Mouse (Mus musculus) G1E-ER4 (cell line): ENCODE measurements around the gene Prc1. TPM values are rescaled to one million over a fixed set of nuclear protein-coding genes. Genes with fewer than 3 reads are reported as not detected.

Experiments
- GATA1 ChIP-seq: IDR thresholded peaks from one replicate; pipeline ENCODE4 v1.8.0; 2012; ENCODE audit warnings: low read length, inconsistent platforms
- polyA plus RNA-seq: library from polyadenylated mRNA; stranded (reverse); fragments of >175 nt; gene quantifications from 2 replicates; pipeline ENCODE4 v1.2.3, GENCODE M21; 2012

Prc1 gene
- polyA plus RNA-seq, 1 experiment, result 18.3 TPM

DNA sequence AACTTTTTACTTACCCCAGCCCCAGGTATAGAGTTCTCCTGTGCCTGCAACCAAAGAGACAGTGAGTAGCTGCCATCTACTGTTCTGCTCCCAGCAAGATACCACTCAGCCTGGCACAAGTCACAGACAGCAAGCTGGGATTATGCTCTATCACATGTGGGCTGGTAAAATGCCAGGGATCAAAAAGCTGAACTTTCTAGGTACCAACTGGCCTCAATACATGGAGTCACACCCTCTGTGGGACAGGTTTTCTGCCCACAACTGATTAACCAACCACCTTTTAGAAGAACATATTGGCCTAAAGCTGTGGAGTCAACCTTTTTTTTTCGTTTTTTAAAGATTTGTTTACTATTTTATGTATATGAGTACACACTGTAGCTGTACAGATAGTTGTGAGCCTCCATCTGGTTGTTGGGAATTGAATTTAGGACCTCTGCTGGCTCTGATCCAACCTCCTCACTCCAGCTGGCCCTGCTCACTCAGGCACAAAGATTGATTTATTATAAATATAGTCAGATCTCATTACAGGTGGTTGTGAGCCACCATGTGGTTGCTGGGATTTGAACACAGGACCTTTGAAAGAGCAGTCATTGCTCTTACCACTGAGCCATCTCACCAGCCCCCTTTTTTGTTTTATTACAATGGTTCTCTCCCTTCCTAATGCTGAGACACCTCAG lies 23.3 kb downstream of the Prc1 start:
- TF ChIP-seq GATA1, result no peak

DNA sequence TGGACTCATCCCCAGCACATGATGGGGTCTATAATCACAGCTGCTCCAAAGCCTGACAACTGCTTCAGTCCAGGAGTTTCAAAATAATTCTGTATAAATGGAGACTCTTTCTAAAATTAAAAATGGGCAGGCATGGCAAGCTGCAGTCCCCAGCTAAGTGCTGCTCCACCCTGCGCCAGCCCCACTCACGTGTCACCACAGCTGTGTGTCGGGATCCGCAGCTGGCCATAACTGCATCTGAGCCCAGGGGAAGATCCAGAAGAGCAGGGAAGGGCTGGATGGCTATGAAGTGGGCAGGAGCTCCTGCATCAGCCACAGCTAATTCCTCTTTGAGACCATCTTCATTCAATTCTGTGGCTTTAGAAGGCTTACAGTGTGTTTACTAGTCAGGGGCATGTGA lies 24.4 kb downstream of the Prc1 start:
- TF ChIP-seq GATA1, result no peak

DNA sequence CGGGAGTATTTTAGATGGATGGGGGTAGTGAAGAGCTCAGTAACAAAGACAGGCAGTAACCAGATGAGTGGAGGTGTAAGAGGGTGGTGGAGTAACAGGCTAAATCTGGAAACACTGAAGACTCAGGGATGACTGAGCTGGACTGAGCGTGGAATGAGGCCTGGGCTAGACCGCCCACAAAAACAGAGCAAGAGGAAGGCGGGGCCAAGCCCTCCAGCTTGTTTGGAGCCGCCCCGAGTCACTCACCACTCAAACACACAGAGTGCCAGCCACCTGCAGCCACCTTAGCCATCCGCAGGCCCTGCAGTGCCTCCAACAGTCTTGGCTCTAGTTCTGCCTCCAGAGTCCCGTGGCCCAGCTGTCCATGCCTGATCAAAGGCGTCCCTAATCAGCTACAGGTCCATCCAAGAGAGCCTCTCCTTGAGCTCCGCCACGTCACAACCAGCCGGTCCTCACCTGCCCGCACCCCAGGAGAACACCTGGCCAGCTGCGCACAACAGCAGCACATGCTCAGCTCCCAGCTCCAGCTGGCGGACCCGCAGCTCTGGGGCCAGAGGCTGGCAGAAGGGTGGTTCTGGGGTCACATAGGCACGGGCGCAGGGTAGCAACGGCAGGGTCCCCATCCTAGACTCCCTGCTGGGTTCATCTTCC lies 25.7 kb downstream of the Prc1 start:
- no peak for TF ChIP-seq GATA1

DNA sequence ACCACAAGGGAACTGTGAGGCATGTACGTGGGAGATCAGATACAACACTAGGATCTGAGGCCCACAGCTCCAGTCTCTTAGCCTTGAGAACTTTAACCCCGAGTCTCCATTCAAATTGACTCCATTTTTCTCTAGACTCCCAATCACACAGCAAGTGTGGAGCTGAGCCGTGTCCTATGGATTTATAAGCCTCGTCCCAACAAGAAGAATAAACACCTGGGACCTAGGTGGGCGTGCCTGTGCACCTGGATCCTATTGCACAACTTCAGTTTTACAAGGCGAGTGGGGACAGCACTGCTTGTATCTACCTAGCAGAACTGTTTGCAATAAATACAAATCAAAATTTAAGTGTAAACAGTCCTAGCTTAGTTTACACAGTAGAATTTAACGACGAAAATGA lies 29.1 kb downstream of the Prc1 start:
- TF ChIP-seq GATA1, result no peak

DNA sequence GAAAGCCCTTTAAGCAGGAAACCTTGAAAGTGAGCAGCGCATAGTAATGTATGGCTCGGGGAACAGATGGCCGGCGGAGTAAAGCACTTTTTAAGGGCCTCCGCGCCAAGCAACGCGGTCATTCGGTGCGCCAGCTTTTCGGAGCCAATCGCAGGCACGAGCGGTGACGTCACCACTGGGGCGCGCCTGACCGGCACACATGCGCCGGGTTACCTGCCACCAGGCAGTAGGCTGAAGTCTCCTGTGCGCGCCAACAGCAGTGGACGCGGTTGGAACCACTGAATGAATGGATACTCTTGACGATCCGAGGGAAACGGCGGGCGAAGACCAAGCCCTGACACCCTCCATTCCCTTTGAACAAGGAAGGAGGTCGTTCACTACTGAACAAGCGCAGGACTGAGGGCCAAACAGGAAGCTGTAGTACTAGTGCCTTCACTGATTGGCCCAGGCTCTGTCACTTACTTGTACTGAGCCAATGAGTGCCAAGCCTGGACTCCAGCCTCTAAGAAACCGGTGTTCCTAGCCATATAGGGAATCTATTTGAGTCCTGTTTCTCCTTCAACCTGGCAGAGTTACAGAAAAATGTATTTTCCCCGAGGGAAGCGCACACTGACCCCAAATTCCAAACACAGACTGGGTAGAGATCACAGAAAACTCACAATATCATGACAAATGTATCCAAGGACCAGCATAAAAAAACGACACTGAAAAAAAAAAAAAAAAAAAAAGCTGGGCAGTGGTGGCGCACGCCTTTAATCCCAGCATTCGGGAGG lies 30.0 kb downstream of the Prc1 start, which contains the start of gene Rccd1:
Gene Rccd1, minus strand, starts transcription at position 412 of the 773 bp plus-strand sequence.
- no peak for TF ChIP-seq GATA1

DNA sequence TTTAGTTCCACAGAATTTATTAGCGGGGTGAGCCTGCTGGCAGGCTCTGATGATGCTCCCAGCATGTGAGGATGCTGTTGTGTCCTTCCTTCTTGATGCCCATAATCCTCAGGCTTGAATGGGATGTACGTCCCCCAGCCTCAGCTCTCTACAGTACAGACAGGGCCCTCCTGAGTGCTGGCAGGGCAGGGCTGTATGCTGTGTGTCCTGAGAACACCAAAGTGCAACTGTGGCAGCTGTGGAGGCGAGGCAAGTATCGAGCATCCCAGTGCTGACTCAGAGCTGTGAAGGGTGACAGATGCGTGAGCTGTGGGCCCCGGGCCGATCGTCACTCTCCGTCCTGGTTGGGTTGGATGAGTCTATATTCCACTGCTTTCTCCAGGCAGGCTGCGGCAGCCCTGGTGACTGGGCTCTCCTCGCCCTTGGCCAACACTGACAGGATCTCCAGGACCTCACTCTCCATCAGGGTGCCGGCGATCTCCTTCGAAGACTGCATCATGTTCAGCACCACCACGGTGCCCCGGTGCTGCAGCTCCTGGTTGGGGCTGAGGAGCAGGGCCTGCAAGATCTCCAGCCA lies 31.1 kb downstream of the Prc1 start:
- TF ChIP-seq GATA1, result no peak

DNA sequence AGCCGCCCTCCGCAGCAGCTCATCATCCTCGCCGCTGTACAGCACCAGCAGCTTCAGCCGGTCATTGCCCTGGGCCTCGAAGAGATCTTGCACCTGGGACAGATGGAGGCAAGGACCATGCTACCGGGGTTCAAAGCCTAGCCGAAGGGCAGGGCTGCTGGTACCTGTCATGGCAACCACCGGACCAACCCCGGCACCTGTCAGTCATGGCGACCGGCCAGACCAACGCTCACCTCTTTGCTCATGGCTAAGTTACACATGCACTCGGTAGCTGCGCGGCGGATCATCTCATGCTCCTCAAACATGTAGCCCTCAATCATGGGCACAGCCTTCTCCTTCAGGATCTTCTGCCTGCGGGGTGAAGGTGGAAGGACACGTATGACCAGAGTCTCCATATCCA lies 31.8 kb downstream of the Prc1 start:
- no peak for TF ChIP-seq GATA1

DNA sequence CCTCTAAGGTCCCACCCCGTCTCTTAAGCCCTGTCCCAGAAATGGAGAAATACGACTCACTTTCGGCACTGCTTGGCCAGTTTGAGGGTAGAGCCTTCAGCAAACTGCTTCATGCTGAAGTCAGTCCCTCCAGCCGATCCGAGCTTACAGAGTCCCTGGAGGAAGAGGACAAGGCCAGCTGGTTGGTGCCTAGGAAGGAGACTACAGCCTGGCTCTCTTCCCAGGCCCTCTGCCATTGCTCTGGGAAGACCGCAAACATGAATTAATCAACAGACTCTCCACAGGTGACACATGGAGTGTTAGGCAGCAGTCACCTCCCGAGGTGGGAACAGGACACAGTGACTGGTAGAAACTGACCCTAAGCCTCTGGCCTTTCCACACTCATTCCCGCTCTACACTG lies 36.0 kb downstream of the Prc1 start:
- TF ChIP-seq GATA1, result no peak

DNA sequence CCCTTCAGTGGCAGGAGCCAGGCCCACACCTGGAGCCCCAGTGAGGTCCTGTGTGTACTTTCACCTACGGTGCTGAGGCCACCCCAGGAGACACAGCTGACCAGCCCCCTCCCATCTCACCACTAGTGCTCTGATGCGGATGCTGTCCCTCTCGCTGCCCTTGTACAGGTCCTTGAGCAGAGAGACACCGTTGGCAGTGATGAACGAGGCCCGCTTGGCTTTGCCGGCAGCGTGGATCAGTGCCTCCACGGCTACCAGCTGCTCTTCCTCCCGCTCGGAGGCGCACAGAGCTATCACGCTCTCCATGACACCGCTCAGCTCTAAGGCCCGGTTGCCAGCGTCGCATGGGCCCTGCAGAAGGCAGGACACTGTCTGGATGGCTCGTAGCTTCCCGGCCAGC lies 37.2 kb downstream of the Prc1 start:
- TF ChIP-seq GATA1, result no peak

DNA sequence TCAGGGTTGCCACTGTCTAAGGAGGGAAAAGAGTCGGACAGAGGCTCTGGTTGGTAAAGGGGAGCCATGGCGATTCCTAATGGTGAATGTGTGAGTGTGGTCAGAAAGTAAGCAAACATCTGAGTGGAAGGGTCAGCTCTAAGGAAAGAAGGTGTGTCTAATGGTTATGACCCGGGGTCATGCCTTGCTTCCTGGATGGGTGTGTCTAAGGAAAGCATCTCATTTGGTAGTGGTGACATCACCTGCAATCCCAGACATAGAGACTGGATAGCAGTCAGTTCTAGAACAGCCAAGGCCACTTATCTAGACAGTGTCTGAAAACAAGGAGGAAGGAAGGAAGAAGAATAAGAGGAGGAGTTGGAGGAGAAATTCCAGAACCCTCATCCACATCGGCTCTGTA lies 40.6 kb downstream of the Prc1 start:
- TF ChIP-seq GATA1, result no peak

DNA sequence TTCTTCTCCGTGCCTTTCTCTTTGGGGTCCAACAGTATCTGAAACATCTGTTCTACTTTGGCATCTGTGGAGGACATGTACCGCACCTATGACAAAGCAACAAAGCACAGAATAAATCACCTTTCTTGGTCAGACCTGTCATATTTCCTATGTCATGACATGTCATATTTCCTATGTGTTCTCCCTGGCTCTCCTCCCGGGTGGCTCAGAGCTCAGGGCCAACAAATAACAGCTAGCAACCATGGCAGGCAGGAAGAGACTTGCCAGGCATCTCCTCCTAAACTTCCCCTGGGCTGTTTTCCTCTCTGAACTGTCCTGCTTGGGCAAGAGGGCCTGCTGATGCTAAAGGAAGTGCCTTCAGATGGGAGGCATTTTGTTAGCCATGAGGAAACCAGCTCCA lies 42.7 kb downstream of the Prc1 start:
- TF ChIP-seq GATA1, result no peak

DNA sequence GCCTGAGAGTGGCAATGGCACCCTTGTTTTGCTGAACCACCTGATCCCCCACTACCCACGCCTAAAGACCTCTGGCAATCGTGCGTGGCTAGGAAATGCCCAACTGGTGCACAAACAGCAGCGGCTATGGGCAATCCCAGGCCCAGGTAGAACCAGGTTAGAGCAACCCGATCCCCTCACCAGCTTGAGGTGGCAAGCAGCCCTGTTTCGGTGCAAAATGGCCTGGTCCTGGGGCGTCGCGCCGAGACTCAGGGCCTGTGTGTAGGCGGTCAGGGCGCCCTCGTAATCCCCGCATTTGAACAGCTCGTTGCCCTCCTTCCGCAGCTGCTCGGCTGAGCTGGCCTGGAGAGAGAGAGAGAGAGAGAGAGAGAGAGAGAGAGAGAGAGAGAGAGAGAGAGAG lies 45.1 kb downstream of the Prc1 start:
- no peak for TF ChIP-seq GATA1

DNA sequence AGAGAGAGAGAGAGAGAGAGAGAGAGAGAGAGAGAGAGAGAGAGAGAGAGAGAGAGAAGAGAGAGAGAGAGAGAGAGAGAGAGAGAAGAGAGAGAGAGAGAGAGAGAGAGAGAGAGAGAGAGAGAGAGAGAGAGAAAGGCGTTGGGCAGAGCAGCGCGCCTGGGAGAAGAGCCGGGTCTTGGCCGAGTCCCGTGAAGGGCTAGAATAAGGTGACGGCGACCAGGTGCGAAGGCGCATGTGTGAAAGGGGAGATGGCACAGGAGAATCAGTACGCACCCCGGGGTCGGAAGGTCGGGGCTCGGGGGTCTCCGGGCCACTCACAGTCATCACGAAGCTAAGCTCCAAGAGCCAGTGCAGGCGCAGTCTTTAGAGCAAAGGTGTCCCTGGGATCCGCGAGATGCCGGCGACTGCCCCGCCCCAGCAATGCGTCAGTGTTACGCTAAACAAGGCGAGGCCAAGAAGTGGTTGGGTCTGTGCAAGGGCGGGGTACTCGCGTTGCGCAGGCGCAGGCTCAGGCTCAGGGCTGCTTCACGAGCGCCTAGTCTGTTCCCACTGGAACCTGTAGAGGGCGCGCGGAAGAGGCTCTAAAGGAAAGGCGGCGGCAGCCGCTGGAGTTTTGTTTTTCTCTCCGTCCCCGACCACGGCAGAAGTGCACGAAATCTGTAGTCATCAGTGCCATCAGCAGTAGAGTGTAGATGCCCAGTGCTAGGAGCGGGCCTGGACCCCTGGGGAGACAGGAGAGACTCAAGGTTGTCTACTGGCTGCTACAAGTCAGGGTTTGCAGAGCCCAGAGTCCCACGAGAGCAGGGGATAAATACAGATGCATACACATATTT lies 45.8 kb downstream of the Prc1 start:
- TF ChIP-seq GATA1, result no peak

DNA sequence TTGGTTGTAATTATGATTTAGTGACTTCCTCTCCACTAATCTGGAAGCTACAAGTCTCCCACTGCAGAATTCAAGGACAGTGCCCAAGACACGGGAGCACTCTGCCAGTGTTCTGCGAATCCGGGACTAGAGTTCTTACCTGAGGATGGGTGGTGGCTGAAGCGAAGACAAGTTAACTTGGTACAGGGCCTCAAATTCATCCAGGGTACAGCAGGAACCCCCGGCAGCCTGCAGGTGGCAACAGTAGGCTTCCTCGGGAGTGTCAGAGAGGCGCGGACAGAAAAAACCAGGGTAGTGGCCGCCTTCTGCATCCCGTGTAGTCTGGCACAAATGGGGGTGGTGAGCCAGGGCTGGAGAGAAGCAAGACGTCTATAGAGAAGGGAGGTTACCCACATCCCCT lies 46.5 kb downstream of the Prc1 start, which contains the start of gene Unc45a:
Gene Unc45a, minus strand, starts transcription at position 213 of the 400 bp plus-strand sequence.
- TF ChIP-seq GATA1, result no peak

DNA sequence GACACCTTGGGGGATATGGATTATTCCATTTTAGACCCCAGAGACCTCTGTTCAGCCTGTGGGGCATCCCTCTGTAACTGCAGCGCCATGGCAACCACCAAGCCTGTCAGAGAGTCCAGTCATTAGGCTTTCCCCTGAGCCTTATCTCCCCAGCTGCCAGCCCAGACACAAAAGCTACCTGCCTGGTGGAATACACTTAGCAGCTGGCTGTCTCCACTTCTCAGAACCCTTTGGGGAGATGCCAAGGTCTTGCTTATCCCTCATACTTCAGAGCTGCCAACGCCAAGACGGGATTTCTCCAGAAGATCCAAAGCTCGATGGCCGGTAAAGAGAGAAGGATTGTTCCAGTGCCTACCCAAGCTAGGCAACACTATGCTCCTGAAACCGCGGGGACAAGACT lies 47.5 kb downstream of the Prc1 start:
- TF ChIP-seq GATA1, result no peak
